Comparison of ENCODE assay signal across 30 mouse cellular contexts in the genomic region with DNA sequence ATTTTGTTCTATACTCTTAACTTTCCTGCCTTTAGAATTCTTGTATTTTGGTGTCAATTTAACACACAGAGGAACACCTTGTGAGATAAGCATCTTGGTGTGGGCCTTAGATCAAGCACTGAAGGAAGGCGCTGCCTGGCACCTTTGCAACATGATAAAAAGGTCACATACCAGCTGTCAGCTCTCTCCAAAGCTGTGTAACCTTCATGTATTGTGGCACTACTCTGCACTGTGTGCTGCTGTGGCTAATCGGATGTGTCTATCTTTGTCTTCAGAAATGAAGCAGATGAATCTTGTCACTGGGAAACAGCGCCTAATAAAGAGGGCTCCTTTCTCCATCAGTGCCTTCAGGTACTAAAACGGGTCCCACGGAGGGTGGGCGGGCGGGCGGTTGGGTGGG. TPM values are rescaled to one million over a fixed set of nuclear protein-coding genes. Genes with fewer than 3 reads are reported as not detected.
A peak's percentile ranks its signal among the peaks of the same experiment; 100 is the strongest.
DNase-seq lines count a peak whose midpoint lies in the region; ATAC-seq and TF ChIP-seq lines count a peak whose summit lies in the region.
"Had no signal": no experiment of that assay in that cellular context is flagged by ENCODE, and none has a peak within 500 bp of the region (broad histone marks: within the 10 kb centered on the region; RNA-seq: fewer than 3 reads in every experiment).

No protein-coding gene starts in this region.

- no peak overlapping the region for H3K4me2 ChIP-seq in neural tube, embryonic 13.5 days
- H3K4me2 ChIP-seq: forebrain, embryonic 12.5 days; hindbrain, embryonic 15.5 days; intestine, embryonic 15.5 days; midbrain, embryonic 13.5 days had no signal

- no peak for TF ChIP-seq CTCF in gastrocnemius, adult 2 months (IDR thresholded peaks at IDR 0.05)

- H3K4me1 ChIP-seq in neural tube, embryonic 13.5 days (replicated peaks), result 0 out of 2 replicates have a peak, but pooled peaks cover 5% of the 10 kb centered on the region
- H3K4me1 ChIP-seq: hindbrain, embryonic 15.5 days; intestine, embryonic 15.5 days; midbrain, embryonic 13.5 days had no signal

- H3K4me3 ChIP-seq in neural tube, embryonic 13.5 days, result no peak overlapping the region
- H3K4me3 ChIP-seq in gastrocnemius, adult 2 months, result no peak overlapping the region
- H3K4me3 ChIP-seq: erythroblast, embryonic 14.5 days; forebrain, embryonic 12.5 days; hindbrain, embryonic 10.5 days; hindbrain, embryonic 15.5 days; intestine, embryonic 15.5 days; midbrain, embryonic 13.5 days had no signal

- no peak overlapping the region for H3K27ac ChIP-seq in neural tube, embryonic 13.5 days (replicated peaks)
- H3K27ac ChIP-seq in gastrocnemius, adult 2 months, result no peak overlapping the region
- H3K27ac ChIP-seq: forebrain, embryonic 12.5 days; hindbrain, embryonic 10.5 days; hindbrain, embryonic 15.5 days; intestine, embryonic 15.5 days; liver, embryonic 14.5 days; macrophage; midbrain, embryonic 13.5 days; stomach, postnatal 0 days had no signal

- WGBS in neural tube, embryonic 13.5 days, result 85% methylated on average over 8 of the region's 8 CpGs

- peak; percentile 43; the same call in 1 of the 2 replicates for ATAC-seq in neural tube, embryonic 13.5 days (ENCODE audit: low read depth)
- peak; percentile 49 for ATAC-seq in inflammation-experienced regulatory T-cells, adult 6 months
- ATAC-seq: intestine, embryonic 15.5 days; midbrain, embryonic 13.5 days had no signal

- H3K9me3 ChIP-seq in neural tube, embryonic 13.5 days, result no peaks in the 10 kb centered on the region
- H3K9me3 ChIP-seq: forebrain, embryonic 12.5 days; hindbrain, embryonic 10.5 days; hindbrain, embryonic 15.5 days; intestine, embryonic 15.5 days; midbrain, embryonic 13.5 days had no signal

- no peak overlapping the region for H3K9ac ChIP-seq in neural tube, embryonic 13.5 days
- H3K9ac ChIP-seq: forebrain, embryonic 12.5 days; hindbrain, embryonic 15.5 days; intestine, embryonic 15.5 days; liver, embryonic 14.5 days; midbrain, embryonic 13.5 days had no signal

- DNase-seq in neural tube, embryonic 10.5 days (ENCODE audit: extremely low spot score, low spot score), result no peak
- peak; percentile 49 for DNase-seq in thymus, postnatal 10 days (ENCODE audit: low spot score in 2 of 2)
- no peak for DNase-seq in gastrocnemius, postnatal 36 days
- no peak for DNase-seq in gastrocnemius, adult 2 months
- no peak for DNase-seq in spleen, postnatal 14 days (ENCODE audit: low spot score in 2 of 2)
- DNase-seq in urinary bladder, postnatal 10 days (ENCODE audit: low spot score), result no peak
- DNase-seq: adrenal gland, postnatal 14 days; cerebellum, adult 11 months; cerebellum, adult 9-11 months; heart, postnatal 14 days; kidney, adult 2 months; kidney, postnatal 4 days; layer of hippocampus, postnatal 36 days; left cerebral cortex, postnatal 4 days; lung, adult 2 months; lung, postnatal 10 days; right cerebral cortex, adult 18-20 months; spleen, adult 18-20 months had no signal

- no peaks in the 10 kb centered on the region for H3K27me3 ChIP-seq in neural tube, embryonic 13.5 days
- H3K27me3 ChIP-seq: CH12.LX; forebrain, embryonic 12.5 days; hindbrain, embryonic 15.5 days; intestine, embryonic 15.5 days; midbrain, embryonic 13.5 days had no signal

- H3K36me3 ChIP-seq in neural tube, embryonic 13.5 days, result peaks cover 64% of the 10 kb centered on the region
- H3K36me3 ChIP-seq: intestine, embryonic 15.5 days had no signal

- intact Hi-C loops in gastrocnemius, postnatal 36 days (cut with DNase I), result no loop called here
- intact Hi-C loops in gastrocnemius, adult 2 months (cut with DNase I), result no loop called here

RNA-seq across cellular contexts. Expression of a gene that starts 27.3 kb away (rescaled TPM):
- polyA plus RNA-seq in neural tube, embryonic 13.5 days (2015; fragmentation: Nextera tagmentation; extraction: Ambion mirVana), result 68.7 and 72.9 TPM in 2 replicates
- polyA plus RNA-seq in inflammation-experienced regulatory T-cells, adult 6 months (2017; shearing (Covaris generic)), result 10 to 100 TPM; 33.3 to 66.4 (median 57.1) TPM
- total RNA-seq in gastrocnemius, postnatal 36 days (2021), result 1 to 10 TPM; 4.2 to 4.8 TPM
- total RNA-seq in gastrocnemius, adult 2 months (2021), result 1 to 10 TPM; 3.3 to 3.6 TPM

Comparison
In these comparisons a context has a peak if more than half of its experiments do, and no peak if none do; other contexts are left out.
1. DNase-seq: peak in thymus, postnatal 10 days (2 of 2); none in neural tube, embryonic 10.5 days (single experiment), gastrocnemius, postnatal 36 days (0 of 2), gastrocnemius, adult 2 months (single experiment), spleen, postnatal 14 days (0 of 2) and urinary bladder, postnatal 10 days (single experiment).